Mouse (Mus musculus): ENCODE data around the gene Shb. TPM values are rescaled to one million over a fixed set of nuclear protein-coding genes. Genes with fewer than 3 reads are reported as not detected.

Gene Shb
- polyA plus RNA-seq, 1 experiment from 2014 or later = 11.3 TPM

DNA sequence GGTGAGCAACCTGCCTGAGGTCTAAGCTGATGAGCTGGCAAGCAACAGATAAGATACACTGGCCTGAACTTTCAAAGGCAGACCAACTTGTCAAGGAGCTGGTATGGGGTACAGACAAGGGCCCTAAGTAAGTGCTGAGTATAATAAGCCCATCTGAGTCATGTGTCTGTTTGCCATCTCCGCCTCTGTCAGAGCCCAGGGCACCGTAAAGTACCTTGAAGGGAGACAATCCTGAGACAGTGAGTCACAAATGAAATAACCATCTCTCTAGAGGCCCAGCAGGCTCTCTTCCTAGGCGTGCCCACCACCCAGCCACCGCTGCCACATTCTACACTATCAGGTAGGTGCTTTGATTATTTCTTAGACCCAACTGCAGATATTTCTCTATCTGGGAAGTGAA, 77.3 kb downstream of the Shb start:
- DNase-seq (ENCODE audit: low spot score) (no peak), ATAC-seq (ENCODE audit: low read depth) (no peak)
- 79% methylated on average over 4 of the region's 4 CpGs for WGBS
- Histone ChIP-seq H3K9me3 (ENCODE audit: control insufficient read depth, low read length) (no peaks in the 10 kb centered on the region), H3K9ac (ENCODE audit: low read depth, low read length) (no peak overlapping the region), H3K36me3 (ENCODE audit: control insufficient read depth, insufficient read depth, low read length) (no peaks in the 10 kb centered on the region), H3K27ac (replicated peaks; ENCODE audit: low read depth, low read length) (no peak overlapping the region), H3K4me1 (ENCODE audit: control insufficient read depth, insufficient read depth, low read length) (peaks cover 27% of the 10 kb centered on the region), H3K27me3 (replicated peaks; ENCODE audit: control insufficient read depth, insufficient read depth, low read length) (no peaks in the 10 kb centered on the region), H3K4me2 (ENCODE audit: low read depth, low read length) (no peak overlapping the region), H3K4me3 (ENCODE audit: low read depth, low read length) (no peak overlapping the region)

DNA sequence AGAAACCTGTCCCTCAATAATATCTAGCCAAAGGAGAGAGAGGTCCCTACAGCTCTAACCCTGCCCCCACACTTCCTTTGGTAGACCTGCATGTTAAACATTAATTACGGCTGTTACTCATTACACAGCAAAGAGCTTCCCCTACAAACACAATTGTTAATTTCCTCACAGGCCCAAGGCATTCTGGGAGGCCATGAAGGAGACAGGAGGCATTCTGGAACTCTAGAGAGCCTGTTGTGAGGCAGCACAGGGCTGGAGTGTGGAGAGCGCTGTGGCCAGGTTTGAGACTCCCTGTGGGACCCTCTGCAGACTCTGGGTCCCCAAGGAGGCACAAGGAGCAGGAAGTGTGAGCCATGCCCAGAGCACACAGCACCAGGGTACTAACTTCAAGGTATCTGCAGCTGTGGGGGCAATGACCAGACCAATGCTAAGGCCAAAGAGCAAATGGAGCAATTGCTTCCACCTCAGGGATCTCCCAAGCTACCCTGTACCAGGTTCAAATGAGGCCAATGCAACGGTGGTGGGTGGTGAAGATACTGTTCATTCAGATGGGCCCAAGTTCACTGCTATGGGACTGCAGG, 78.9 kb downstream of the Shb start:
- DNase-seq (ENCODE audit: low spot score) = no peak
- no peak; the same call in 1 of the 2 replicates for ATAC-seq (ENCODE audit: low read depth)
- 38% methylated on average over 3 of the region's 3 CpGs for WGBS
- Histone ChIP-seq H3K27ac (replicated peaks; ENCODE audit: low read depth, low read length) (no peak overlapping the region), H3K9me3 (ENCODE audit: control insufficient read depth, low read length) (no peaks in the 10 kb centered on the region), H3K9ac (ENCODE audit: low read depth, low read length) (no peak overlapping the region), H3K4me1 (ENCODE audit: control insufficient read depth, insufficient read depth, low read length) (peaks cover 18% of the 10 kb centered on the region), H3K36me3 (ENCODE audit: control insufficient read depth, insufficient read depth, low read length) (no peaks in the 10 kb centered on the region), H3K27me3 (replicated peaks; ENCODE audit: control insufficient read depth, insufficient read depth, low read length) (no peaks in the 10 kb centered on the region), H3K4me2 (ENCODE audit: low read depth, low read length) (no peak overlapping the region), H3K4me3 (ENCODE audit: low read depth, low read length) (no peak overlapping the region)

DNA sequence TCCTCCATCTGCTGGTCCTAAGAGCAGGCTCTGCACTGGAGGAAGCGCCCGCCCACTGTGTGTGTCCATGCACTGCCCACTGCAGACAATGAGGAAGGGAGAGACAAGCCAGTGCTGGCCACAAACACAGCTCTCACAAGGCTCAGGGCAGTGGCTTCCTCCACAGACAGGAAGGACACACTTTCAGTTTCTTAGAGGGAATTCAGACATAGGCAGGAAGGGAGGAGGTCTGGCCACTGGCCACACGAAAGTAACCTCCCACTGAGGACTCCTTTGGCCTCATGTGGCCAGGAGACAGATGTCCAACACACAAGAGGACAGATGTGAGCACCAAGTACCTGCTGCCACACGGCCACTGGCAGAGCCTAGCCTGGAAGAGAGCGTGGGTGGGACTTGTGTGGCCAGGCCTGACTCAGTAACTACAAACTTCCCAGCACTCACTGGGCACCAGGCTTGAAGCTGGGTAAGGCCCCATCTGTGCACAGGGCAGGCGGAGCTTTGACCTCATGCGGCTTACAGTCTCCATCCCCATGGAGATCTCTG, 79.6 kb downstream of the Shb start:
- no peak overlapping the region for H3K9ac ChIP-seq (ENCODE audit: low read depth, low read length)
- no peak overlapping the region for H3K4me2 ChIP-seq (ENCODE audit: low read depth, low read length)
- H3K27ac ChIP-seq (replicated peaks; ENCODE audit: low read depth, low read length) = 0 out of 2 replicates have a peak overlapping the region, but pooled peaks have one; percentile 15
- no peaks in the 10 kb centered on the region for H3K27me3 ChIP-seq (replicated peaks; ENCODE audit: control insufficient read depth, insufficient read depth, low read length)
- DNase-seq (ENCODE audit: low spot score) (no peak), ATAC-seq (ENCODE audit: low read depth) (no peak)
- H3K9me3 ChIP-seq (ENCODE audit: control insufficient read depth, low read length) = no peaks in the 10 kb centered on the region
- WGBS = 59% methylated on average over 7 of the region's 7 CpGs
- no peak overlapping the region for H3K4me3 ChIP-seq (ENCODE audit: low read depth, low read length)
- peaks cover 18% of the 10 kb centered on the region for H3K4me1 ChIP-seq (ENCODE audit: control insufficient read depth, insufficient read depth, low read length)
- no peaks in the 10 kb centered on the region for H3K36me3 ChIP-seq (ENCODE audit: control insufficient read depth, insufficient read depth, low read length)

DNA sequence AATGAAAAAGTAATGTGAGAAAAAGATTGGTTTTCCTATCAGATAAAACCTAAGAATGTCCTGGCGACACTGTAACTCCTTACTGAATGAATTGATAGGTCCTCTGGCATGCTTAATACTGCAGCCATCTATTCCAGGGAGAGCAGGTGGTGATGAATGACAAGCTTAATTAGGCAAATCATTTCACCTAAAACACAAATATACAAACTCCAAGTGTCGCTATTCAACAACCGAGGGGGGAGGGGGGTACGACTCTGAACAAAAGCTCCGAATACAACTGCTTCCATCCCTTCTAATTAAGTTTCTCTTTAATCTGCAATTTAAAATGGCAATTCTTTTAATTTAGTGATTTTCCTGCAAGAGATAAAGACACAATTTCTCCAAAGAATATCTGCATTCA, 83.3 kb downstream of the Shb start:
- Histone ChIP-seq H3K4me1 (ENCODE audit: control insufficient read depth, insufficient read depth, low read length) (peaks cover 14% of the 10 kb centered on the region), H3K36me3 (ENCODE audit: control insufficient read depth, insufficient read depth, low read length) (peaks cover 15% of the 10 kb centered on the region), H3K4me2 (ENCODE audit: low read depth, low read length) (no peak overlapping the region), H3K9ac (ENCODE audit: low read depth, low read length) (no peak overlapping the region), H3K27me3 (replicated peaks; ENCODE audit: control insufficient read depth, insufficient read depth, low read length) (no peaks in the 10 kb centered on the region), H3K4me3 (ENCODE audit: low read depth, low read length) (no peak overlapping the region), H3K9me3 (ENCODE audit: control insufficient read depth, low read length) (no peaks in the 10 kb centered on the region), H3K27ac (replicated peaks; ENCODE audit: low read depth, low read length) (no peak overlapping the region)
- DNase-seq (ENCODE audit: low spot score) = no peak
- 73% methylated on average over 5 of the region's 5 CpGs for WGBS
- no peak for ATAC-seq (ENCODE audit: low read depth)

DNA sequence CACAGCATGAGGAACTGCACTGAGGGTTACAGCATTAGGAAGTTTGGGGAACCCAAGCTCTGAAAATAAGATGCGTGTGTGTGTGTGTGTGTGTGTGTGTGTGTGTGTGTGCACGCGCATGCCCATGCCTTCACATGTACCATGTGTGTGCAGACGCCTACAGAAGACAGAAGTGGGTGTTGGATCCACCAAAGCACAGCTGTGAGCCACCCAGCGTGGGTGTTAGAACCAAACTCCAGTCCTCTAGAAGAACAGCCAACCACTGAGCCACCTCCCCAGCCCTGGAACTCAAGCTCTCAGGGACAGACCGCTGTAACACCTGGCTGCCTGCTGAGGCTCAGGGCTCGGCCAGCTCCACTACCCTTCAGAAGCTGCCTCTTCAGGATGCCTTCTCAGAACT, 83.8 kb downstream of the Shb start:
- H3K9ac ChIP-seq (ENCODE audit: low read depth, low read length) = no peak overlapping the region
- H3K27me3 ChIP-seq (replicated peaks; ENCODE audit: control insufficient read depth, insufficient read depth, low read length) = no peaks in the 10 kb centered on the region
- 90% methylated on average over 7 of the region's 7 CpGs for WGBS
- peaks cover 21% of the 10 kb centered on the region for H3K36me3 ChIP-seq (ENCODE audit: control insufficient read depth, insufficient read depth, low read length)
- H3K4me1 ChIP-seq (ENCODE audit: control insufficient read depth, insufficient read depth, low read length) = peaks cover 8% of the 10 kb centered on the region
- H3K27ac ChIP-seq (replicated peaks; ENCODE audit: low read depth, low read length) = no peak overlapping the region
- H3K4me2 ChIP-seq (ENCODE audit: low read depth, low read length) = no peak overlapping the region
- ATAC-seq (ENCODE audit: low read depth) (no peak), DNase-seq (ENCODE audit: low spot score) (no peak)
- no peak overlapping the region for H3K4me3 ChIP-seq (ENCODE audit: low read depth, low read length)
- no peaks in the 10 kb centered on the region for H3K9me3 ChIP-seq (ENCODE audit: control insufficient read depth, low read length)

DNA sequence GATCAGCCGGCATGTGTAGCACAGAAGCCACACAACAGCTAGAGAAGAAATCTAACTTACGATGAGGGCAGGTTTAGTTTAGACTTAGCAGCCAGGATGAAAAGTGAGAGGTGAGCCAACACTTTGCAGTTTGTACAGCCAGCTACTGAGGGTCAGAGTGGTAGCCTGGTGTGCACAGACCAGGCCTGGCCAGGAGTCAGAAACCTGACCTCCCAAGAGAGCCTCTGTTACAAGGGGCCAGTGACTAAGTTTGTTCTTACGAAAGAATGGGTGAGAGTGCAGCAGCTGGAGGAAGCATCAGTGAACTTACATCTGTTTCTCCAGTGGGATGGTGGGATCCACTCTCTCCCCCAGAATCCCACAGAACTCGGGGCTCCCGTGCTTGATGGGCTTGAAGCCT, 85.1 kb downstream of the Shb start:
- H3K4me1 ChIP-seq (ENCODE audit: control insufficient read depth, insufficient read depth, low read length) = no peaks in the 10 kb centered on the region
- 82% methylated on average over 5 of the region's 5 CpGs for WGBS
- DNase-seq (ENCODE audit: low spot score) (no peak), ATAC-seq (ENCODE audit: low read depth) (no peak)
- H3K4me2 ChIP-seq (ENCODE audit: low read depth, low read length) = no peak overlapping the region
- H3K36me3 ChIP-seq (ENCODE audit: control insufficient read depth, insufficient read depth, low read length) = peaks cover 23% of the 10 kb centered on the region
- H3K9ac ChIP-seq (ENCODE audit: low read depth, low read length) = no peak overlapping the region
- H3K9me3 ChIP-seq (ENCODE audit: control insufficient read depth, low read length) = no peaks in the 10 kb centered on the region
- no peaks in the 10 kb centered on the region for H3K27me3 ChIP-seq (replicated peaks; ENCODE audit: control insufficient read depth, insufficient read depth, low read length)
- H3K27ac ChIP-seq (replicated peaks; ENCODE audit: low read depth, low read length) = no peak overlapping the region
- H3K4me3 ChIP-seq (ENCODE audit: low read depth, low read length) = no peak overlapping the region

DNA sequence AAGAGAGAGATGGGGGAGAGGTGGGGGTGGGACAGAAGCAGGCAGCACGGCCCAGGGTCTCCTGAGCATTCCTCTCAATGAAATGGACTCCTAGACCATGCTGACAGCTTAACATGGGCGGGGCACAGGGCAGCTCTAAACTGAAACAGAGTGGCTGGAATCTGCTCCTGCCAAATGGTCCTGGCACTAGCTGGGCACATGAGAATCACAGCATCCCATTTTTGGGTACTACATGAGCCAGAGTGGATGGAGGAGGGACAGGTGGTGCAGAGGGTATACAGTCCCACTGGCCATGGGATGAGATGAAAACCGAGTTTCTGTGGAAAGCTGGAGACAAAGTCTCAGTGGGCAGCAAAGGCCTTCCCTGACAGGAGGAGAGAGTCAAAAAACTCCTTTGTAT, 87.0 kb downstream of the Shb start:
- DNase-seq (ENCODE audit: low spot score) (no peak), ATAC-seq (ENCODE audit: low read depth) (peak; percentile 20; the same call in 1 of the 2 replicates)
- Histone ChIP-seq H3K4me1 (ENCODE audit: control insufficient read depth, insufficient read depth, low read length) (no peaks in the 10 kb centered on the region), H3K9ac (ENCODE audit: low read depth, low read length) (no peak overlapping the region), H3K27me3 (replicated peaks; ENCODE audit: control insufficient read depth, insufficient read depth, low read length) (no peaks in the 10 kb centered on the region), H3K27ac (replicated peaks; ENCODE audit: low read depth, low read length) (no peak overlapping the region), H3K4me2 (ENCODE audit: low read depth, low read length) (no peak overlapping the region), H3K9me3 (ENCODE audit: control insufficient read depth, low read length) (no peaks in the 10 kb centered on the region), H3K4me3 (ENCODE audit: low read depth, low read length) (no peak overlapping the region), H3K36me3 (ENCODE audit: control insufficient read depth, insufficient read depth, low read length) (peaks cover 23% of the 10 kb centered on the region)
- WGBS = 57% methylated on average over 3 of the region's 3 CpGs

DNA sequence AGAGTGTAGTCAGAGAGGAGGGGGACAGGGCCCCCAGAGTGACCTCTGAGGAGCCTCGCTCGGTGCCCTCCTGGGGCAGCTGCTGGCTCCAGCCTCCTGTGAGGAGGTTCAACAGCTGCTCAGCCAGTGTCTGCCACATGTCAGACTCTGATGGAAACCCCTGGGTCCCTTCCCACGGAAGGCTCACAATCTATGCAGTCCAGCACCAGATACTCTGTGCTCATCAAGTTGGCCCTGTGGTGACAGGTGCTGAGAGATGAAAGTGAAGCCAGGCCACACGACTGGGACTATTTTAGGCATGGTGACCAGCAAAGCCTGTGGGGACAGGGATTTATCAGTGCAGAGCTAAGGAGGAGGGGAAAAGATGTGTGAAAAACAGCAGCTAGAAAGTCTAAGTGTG, 87.5 kb downstream of the Shb start:
- ATAC-seq (ENCODE audit: low read depth) = peak; percentile 58
- Histone ChIP-seq H3K4me3 (ENCODE audit: low read depth, low read length) (no peak overlapping the region), H3K27ac (replicated peaks; ENCODE audit: low read depth, low read length) (no peak overlapping the region), H3K4me1 (ENCODE audit: control insufficient read depth, insufficient read depth, low read length) (no peaks in the 10 kb centered on the region), H3K9me3 (ENCODE audit: control insufficient read depth, low read length) (no peaks in the 10 kb centered on the region), H3K9ac (ENCODE audit: low read depth, low read length) (no peak overlapping the region), H3K4me2 (ENCODE audit: low read depth, low read length) (no peak overlapping the region), H3K27me3 (replicated peaks; ENCODE audit: control insufficient read depth, insufficient read depth, low read length) (no peaks in the 10 kb centered on the region), H3K36me3 (ENCODE audit: control insufficient read depth, insufficient read depth, low read length) (peaks cover 23% of the 10 kb centered on the region)
- WGBS = 52% methylated on average over 4 of the region's 4 CpGs
- DNase-seq (ENCODE audit: low spot score) = peak; percentile 69

DNA sequence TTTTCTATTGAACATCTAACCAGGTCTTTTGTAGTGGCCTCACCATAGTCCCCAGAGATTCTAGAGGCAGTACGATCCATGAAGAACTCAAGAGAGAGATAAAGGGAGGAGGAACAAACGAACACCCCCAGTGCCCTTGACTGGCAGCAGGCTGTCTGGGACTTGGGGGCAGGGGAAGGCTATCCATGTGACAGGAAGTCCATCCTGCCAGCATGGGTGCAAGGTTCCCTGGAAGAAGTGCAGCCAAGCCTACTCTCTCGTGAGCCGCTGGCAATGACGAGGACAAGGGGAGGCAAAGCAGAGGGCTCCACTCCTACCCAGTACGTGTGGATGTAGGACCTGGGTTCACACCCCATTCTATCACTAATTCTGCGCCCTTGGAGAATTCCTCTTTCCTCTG, 88.6 kb downstream of the Shb start:
- H3K4me1 ChIP-seq (ENCODE audit: control insufficient read depth, insufficient read depth, low read length) = no peaks in the 10 kb centered on the region
- WGBS = 88% methylated on average over 7 of the region's 7 CpGs
- H3K4me2 ChIP-seq (ENCODE audit: low read depth, low read length) = no peak overlapping the region
- no peak for ATAC-seq (ENCODE audit: low read depth)
- no peak for DNase-seq (ENCODE audit: low spot score)
- peaks cover 23% of the 10 kb centered on the region for H3K36me3 ChIP-seq (ENCODE audit: control insufficient read depth, insufficient read depth, low read length)
- no peaks in the 10 kb centered on the region for H3K27me3 ChIP-seq (replicated peaks; ENCODE audit: control insufficient read depth, insufficient read depth, low read length)
- H3K4me3 ChIP-seq (ENCODE audit: low read depth, low read length) = no peak overlapping the region
- no peaks in the 10 kb centered on the region for H3K9me3 ChIP-seq (ENCODE audit: control insufficient read depth, low read length)
- no peak overlapping the region for H3K9ac ChIP-seq (ENCODE audit: low read depth, low read length)
- no peak overlapping the region for H3K27ac ChIP-seq (replicated peaks; ENCODE audit: low read depth, low read length)

All from embryonic facial prominence, embryonic 14.5 days (tissue).